Mouse (Mus musculus) liver, embryonic 16.5 days (tissue): Measurements from ENCODE around the gene Car10. TPM values are rescaled to one million over a fixed set of nuclear protein-coding genes. Genes with fewer than 3 reads are reported as not detected.

Experiments
- ATAC-seq: fragments of 200-750 bp; cut with Nextera tagmentation; 2 replicates; pipeline ENCODE4 v1.8.0; 2017; ENCODE audit warnings: low read depth, mild to moderate bottlenecking, moderate number of reproducible peaks, moderate library complexity
- H3K27ac ChIP-seq: fragments of 300-500 bp; sonication (generic); 2 replicates; pipeline ENCODE4 v1.5.1; 2014; ENCODE audit warnings: mild to moderate bottlenecking, low read length
- H3K27me3 ChIP-seq: fragments of 300-500 bp; sonication (generic); 2 replicates; pipeline ENCODE4 v1.6.1; 2014; ENCODE audit warnings: low read depth, low read length, mixed read lengths; ENCODE audit not compliant: control insufficient read depth, insufficient read depth
- H3K36me3 ChIP-seq: fragments of 300-500 bp; sonication (generic); 2 replicates; pipeline ENCODE4 v1.6.1; 2014; ENCODE audit warnings: mild to moderate bottlenecking; ENCODE audit not compliant: control insufficient read depth, insufficient read depth
- H3K4me1 ChIP-seq: fragments of 300-500 bp; sonication (generic); 2 replicates; pipeline ENCODE4 v1.6.1; 2014; ENCODE audit warnings: low read depth, low read length, mixed read lengths; ENCODE audit not compliant: control insufficient read depth
- H3K4me2 ChIP-seq: fragments of 300-500 bp; sonication (generic); 2 replicates; pipeline ENCODE4 v1.6.1; 2014; ENCODE audit warnings: low read depth, low read length, mixed read lengths
- H3K4me3 ChIP-seq: fragments of 300-500 bp; sonication (generic); 2 replicates; pipeline ENCODE4 v1.5.1; 2014; ENCODE audit warnings: low read depth, mild to moderate bottlenecking, low read length
- H3K9ac ChIP-seq: fragments of 300-500 bp; sonication (generic); 2 replicates; pipeline ENCODE4 v1.6.1; 2014; ENCODE audit warnings: low read depth, low read length
- H3K9me3 ChIP-seq: fragments of 300-500 bp; sonication (generic); replicated peaks from 2 replicates; pipeline ENCODE4 v1.6.1; 2016; ENCODE audit warnings: low read length; ENCODE audit not compliant: control insufficient read depth
- WGBS: fragments of 180-500 bp; shearing (Covaris S2); extraction: QIAGEN DNeasy Blood & Tissue Kit; methylation state at CpG from one replicate; pipeline ENCODE4 v1.1.7; 2014; ENCODE audit not compliant: insufficient replicate concordance; 5-methylcytosine and 5-hydroxymethylcytosine counted together
- polyA plus RNA-seq: library from polyadenylated mRNA; unstranded; fragments of >200 nt; fragmentation: Nextera tagmentation; extraction: Ambion mirVana; gene quantifications from 2 replicates; pipeline ENCODE4 v1.2.1, GENCODE M21; 2015

Gene Car10
- polyA plus RNA-seq, 1 experiment from 2014 or later: not detected

- H3K9ac ChIP-seq: no peak overlapping the region
- WGBS: 64% methylated on average over 1 of the region's 1 CpGs
- H3K4me3 ChIP-seq: no peak overlapping the region
- H3K27ac ChIP-seq: no peak overlapping the region
- H3K9me3 ChIP-seq: no peaks in the 10 kb centered on the region
- H3K36me3 ChIP-seq: no peaks in the 10 kb centered on the region
- no peaks in the 10 kb centered on the region for H3K4me1 ChIP-seq
- ATAC-seq: no peak
- no peaks in the 10 kb centered on the region for H3K27me3 ChIP-seq
- H3K4me2 ChIP-seq: no peak overlapping the region
Measured at GRCm38 (mm10) chr11:93137841-93138240, 40.0 kb downstream of the Car10 start.

- Histone ChIP-seq H3K4me3 (no peak overlapping the region), H3K4me2 (no peak overlapping the region), H3K27me3 (no peaks in the 10 kb centered on the region), H3K36me3 (no peaks in the 10 kb centered on the region), H3K9ac (no peak overlapping the region), H3K9me3 (no peaks in the 10 kb centered on the region), H3K27ac (no peak overlapping the region), H3K4me1 (no peaks in the 10 kb centered on the region)
- ATAC-seq: no peak
- WGBS: 34% methylated on average over 1 of the region's 1 CpGs
Measured at GRCm38 (mm10) chr11:93141727-93142126, 43.9 kb downstream of the Car10 start.

- Histone ChIP-seq H3K9me3 (no peaks in the 10 kb centered on the region), H3K36me3 (no peaks in the 10 kb centered on the region), H3K4me1 (no peaks in the 10 kb centered on the region), H3K9ac (no peak overlapping the region), H3K27me3 (no peaks in the 10 kb centered on the region), H3K4me3 (no peak overlapping the region), H3K27ac (no peak overlapping the region), H3K4me2 (no peak overlapping the region)
- ATAC-seq: no peak
- WGBS: 6% methylated on average over 2 of the region's 2 CpGs
Measured at GRCm38 (mm10) chr11:93144544-93144943, 46.7 kb downstream of the Car10 start.

- Histone ChIP-seq H3K27ac (no peak overlapping the region), H3K4me1 (no peaks in the 10 kb centered on the region), H3K9ac (no peak overlapping the region), H3K36me3 (no peaks in the 10 kb centered on the region), H3K4me2 (no peak overlapping the region), H3K9me3 (no peaks in the 10 kb centered on the region), H3K4me3 (no peak overlapping the region), H3K27me3 (no peaks in the 10 kb centered on the region)
- ATAC-seq: no peak
- 33% methylated on average over 3 of the region's 3 CpGs for WGBS
Measured at GRCm38 (mm10) chr11:93154910-93155309, 57.1 kb downstream of the Car10 start.

- Histone ChIP-seq H3K36me3 (no peaks in the 10 kb centered on the region), H3K4me3 (no peak overlapping the region), H3K9me3 (no peaks in the 10 kb centered on the region), H3K4me1 (no peaks in the 10 kb centered on the region), H3K27me3 (no peaks in the 10 kb centered on the region), H3K9ac (no peak overlapping the region), H3K4me2 (no peak overlapping the region), H3K27ac (no peak overlapping the region)
- no peak for ATAC-seq
Measured at GRCm38 (mm10) chr11:93172430-93172829, 74.6 kb downstream of the Car10 start.

GRCm38 (mm10) chr11:93173533-93174308 is 75.9 kb downstream of the Car10 start:
- Histone ChIP-seq H3K9me3 (no peaks in the 10 kb centered on the region), H3K36me3 (no peaks in the 10 kb centered on the region), H3K4me2 (no peak overlapping the region), H3K4me1 (no peaks in the 10 kb centered on the region), H3K9ac (no peak overlapping the region), H3K27me3 (no peaks in the 10 kb centered on the region), H3K4me3 (no peak overlapping the region), H3K27ac (no peak overlapping the region)
- ATAC-seq: no peak
- 78% methylated on average over 1 of the region's 1 CpGs for WGBS

- WGBS: 41% methylated on average over 4 of the region's 4 CpGs
Measured at GRCm38 (mm10) chr11:93185477-93185876, 87.6 kb downstream of the Car10 start.

GRCm38 (mm10) chr11:93186163-93186562 is 88.3 kb downstream of the Car10 start:
- no peaks in the 10 kb centered on the region for H3K36me3 ChIP-seq
- H3K9ac ChIP-seq: no peak overlapping the region
- no peak for ATAC-seq
- no peak overlapping the region for H3K4me3 ChIP-seq
- no peaks in the 10 kb centered on the region for H3K4me1 ChIP-seq
- H3K4me2 ChIP-seq: no peak overlapping the region
- H3K27ac ChIP-seq: no peak overlapping the region
- H3K27me3 ChIP-seq: no peaks in the 10 kb centered on the region
- WGBS: 50% methylated on average over 2 of the region's 2 CpGs
- H3K9me3 ChIP-seq: no peaks in the 10 kb centered on the region

More at GRCm38 (mm10) chr11:93185477-93185876, 87.6 kb downstream of the Car10 start:
- Histone ChIP-seq H3K27ac (no peak overlapping the region), H3K4me3 (no peak overlapping the region), H3K36me3 (no peaks in the 10 kb centered on the region), H3K4me1 (no peaks in the 10 kb centered on the region), H3K27me3 (no peaks in the 10 kb centered on the region), H3K9me3 (no peaks in the 10 kb centered on the region), H3K4me2 (no peak overlapping the region), H3K9ac (no peak overlapping the region)
- no peak for ATAC-seq

- Histone ChIP-seq H3K9ac (no peak overlapping the region), H3K9me3 (no peaks in the 10 kb centered on the region), H3K27me3 (no peaks in the 10 kb centered on the region), H3K4me3 (no peak overlapping the region), H3K36me3 (no peaks in the 10 kb centered on the region), H3K4me2 (no peak overlapping the region), H3K27ac (no peak overlapping the region), H3K4me1 (no peaks in the 10 kb centered on the region)
- no peak for ATAC-seq
- WGBS: 53% methylated on average over 5 of the region's 5 CpGs
Measured at GRCm38 (mm10) chr11:93188621-93189020, 90.8 kb downstream of the Car10 start.
